Mouse (Mus musculus) frontal cortex, postnatal 14 days (tissue): ENCODE measurements at regions not wholly inside any gene's neighbourhood (a gene's known extent, or its start where the extent isn't known, plus 50 kb on each side); places are given as distances from the start of the nearest gene placed in this dataset.
A peak's percentile ranks its signal among the peaks of the same experiment; 100 is the strongest.

ENCODE experiments used
- DNase-seq, 2 experiments: peaks; one replicate each; pipeline ENCODE4 v3.0.0; 2022; ENCODE audit warnings: low spot score in 2 of 2

GRCm38 (mm10) chr4:153727273-153727672, 229.8 kb upstream of the A430005L14Rik start:
- no peak for DNase-seq

- DNase-seq = no peak
Observed at GRCm38 (mm10) chr4:153727896-153728422, 229.1 kb upstream of the A430005L14Rik start.

- DNase-seq = no peak
Observed at GRCm38 (mm10) chr4:153738088-153738487, 218.9 kb upstream of the A430005L14Rik start.

- no peak for DNase-seq
Observed at GRCm38 (mm10) chr4:153742241-153742640, 214.8 kb upstream of the A430005L14Rik start.

- DNase-seq = peak; percentile 13 to 14
Observed at GRCm38 (mm10) chr4:153752791-153753190, 204.2 kb upstream of the A430005L14Rik start.

GRCm38 (mm10) chr4:153758323-153758722, 198.7 kb upstream of the A430005L14Rik start:
- DNase-seq = no peak

- DNase-seq = no peak
Observed at GRCm38 (mm10) chr4:153758781-153759180, 198.3 kb upstream of the A430005L14Rik start.

GRCm38 (mm10) chr4:153760934-153761333, 196.1 kb upstream of the A430005L14Rik start:
- no peak for DNase-seq

GRCm38 (mm10) chr4:153763413-153763812, 193.6 kb upstream of the A430005L14Rik start:
- no peak for DNase-seq

GRCm38 (mm10) chr4:153767713-153768112, 189.3 kb upstream of the A430005L14Rik start:
- no peak for DNase-seq

- DNase-seq = no peak
Observed at GRCm38 (mm10) chr4:153768350-153768749, 188.7 kb upstream of the A430005L14Rik start.

- no peak for DNase-seq
Observed at GRCm38 (mm10) chr4:153770675-153771074, 186.4 kb upstream of the A430005L14Rik start.

- no peak for DNase-seq
Observed at GRCm38 (mm10) chr4:153780501-153780900, 176.5 kb upstream of the A430005L14Rik start.

GRCm38 (mm10) chr4:153781271-153781670, 175.8 kb upstream of the A430005L14Rik start:
- DNase-seq = no peak

- no peak for DNase-seq
Observed at GRCm38 (mm10) chr4:153781981-153782521, 175.0 kb upstream of the A430005L14Rik start.

- DNase-seq = no peak
Observed at GRCm38 (mm10) chr4:153784401-153784800, 172.6 kb upstream of the A430005L14Rik start.

- no peak for DNase-seq
Observed at GRCm38 (mm10) chr4:153785564-153785963, 171.5 kb upstream of the A430005L14Rik start.

GRCm38 (mm10) chr4:153792307-153792706, 164.7 kb upstream of the A430005L14Rik start:
- DNase-seq = no peak

GRCm38 (mm10) chr4:153798061-153798460, 159.0 kb upstream of the A430005L14Rik start:
- DNase-seq = no peak

GRCm38 (mm10) chr4:153805727-153806126, 151.3 kb upstream of the A430005L14Rik start:
- no peak for DNase-seq

- DNase-seq = peak; percentile 20 to 52
Observed at GRCm38 (mm10) chr4:153806180-153806692, 150.8 kb upstream of the A430005L14Rik start.

- DNase-seq = peak in 1 of 2 experiments; percentile 19
Observed at GRCm38 (mm10) chr4:153806820-153807436, 150.1 kb upstream of the A430005L14Rik start.

GRCm38 (mm10) chr4:153812866-153813265, 144.2 kb upstream of the A430005L14Rik start:
- no peak for DNase-seq
